Mouse (Mus musculus) erythroblast, adult 5-6 weeks (primary cell): ENCODE results near the gene Pagr1a. TPM values are rescaled to one million over a fixed set of nuclear protein-coding genes. Genes with fewer than 3 reads are reported as not detected.

Experiments
- ATAC-seq: replicated peaks from 2 replicates; pipeline ENCODE4 v1.8.0; 2016; ENCODE audit warnings: moderate number of reproducible peaks, mild to moderate bottlenecking, moderate TSS enrichment, inconsistent platforms; ENCODE audit not compliant: poor library complexity, low FRiP score, severe bottlenecking
- total RNA-seq, 2 experiments: library from RNA; stranded (forward) in 1 of 2; stranded (reverse) in 1 of 2; fragments of 150-400 nt in 1 of 2; fragments of 200-764, 138-1000 nt in 1 of 2; gene quantifications; 2 replicates each; pipeline versions ENCODE4 v1.2.3 to v1.2.4; 2015 to 2017; ENCODE audit warnings: low replicate concordance in 2 of 2

Pagr1a gene
- total RNA-seq, 2 experiments from 2014 or later: 7.1 to 18.8 TPM

GRCm38 (mm10) chr7:127008239-127009019 is 8.7 kb downstream of the Pagr1a start:
- ATAC-seq: peak; percentile 51

- ATAC-seq: no peak
Measured at GRCm38 (mm10) chr7:127007313-127008024, 9.7 kb downstream of the Pagr1a start.

GRCm38 (mm10) chr7:127004122-127004875 is 12.9 kb downstream of the Pagr1a start:
- no peak for ATAC-seq

- ATAC-seq: no peak
Measured at GRCm38 (mm10) chr7:127003620-127004019, 13.5 kb downstream of the Pagr1a start.

- ATAC-seq: no peak
Measured at GRCm38 (mm10) chr7:126999568-126999967, 17.6 kb downstream of the Pagr1a start.

GRCm38 (mm10) chr7:126996449-126996848 is 20.7 kb downstream of the Pagr1a start:
- ATAC-seq: no peak

- no peak for ATAC-seq
Measured at GRCm38 (mm10) chr7:126988816-126989215, 28.3 kb downstream of the Pagr1a start.

- peak; percentile 67 for ATAC-seq
Measured at GRCm38 (mm10) chr7:126986319-126986718, 30.8 kb downstream of the Pagr1a start.

GRCm38 (mm10) chr7:126984667-126985444 is 32.3 kb downstream of the Pagr1a start:
- no peak for ATAC-seq

- ATAC-seq: no peak
Measured at GRCm38 (mm10) chr7:126983113-126983512, 34.0 kb downstream of the Pagr1a start.

- no peak for ATAC-seq
Measured at GRCm38 (mm10) chr7:126982054-126982453, 35.1 kb downstream of the Pagr1a start.

- ATAC-seq: no peak
Measured at GRCm38 (mm10) chr7:126981601-126982000, 35.6 kb downstream of the Pagr1a start.

GRCm38 (mm10) chr7:126978841-126979240 is 38.3 kb downstream of the Pagr1a start:
- no peak for ATAC-seq

- ATAC-seq: no peak
Measured at GRCm38 (mm10) chr7:126976878-126977459, 40.2 kb downstream of the Pagr1a start.

GRCm38 (mm10) chr7:126975950-126976866 is 40.9 kb downstream of the Pagr1a start, which contains the start of gene Cdiptos:
Gene Cdiptos (minus strand): TSS chr7:126976098.
- ATAC-seq: peak; percentile 93

GRCm38 (mm10) chr7:126975893-126975949 is 41.4 kb downstream of the Pagr1a start, which contains the start of gene Cdipt:
Gene Cdipt (plus strand): TSS chr7:126975914.
- ATAC-seq: no peak

- ATAC-seq: no peak
Measured at GRCm38 (mm10) chr7:126975493-126975892, 41.7 kb downstream of the Pagr1a start.

GRCm38 (mm10) chr7:126967361-126967760 is 49.8 kb downstream of the Pagr1a start:
- ATAC-seq: no peak

- ATAC-seq: no peak
Measured at GRCm38 (mm10) chr7:126965568-126965967, 51.6 kb downstream of the Pagr1a start.
